Mouse (Mus musculus): Measurements from ENCODE around the gene Tnik.

DNA sequence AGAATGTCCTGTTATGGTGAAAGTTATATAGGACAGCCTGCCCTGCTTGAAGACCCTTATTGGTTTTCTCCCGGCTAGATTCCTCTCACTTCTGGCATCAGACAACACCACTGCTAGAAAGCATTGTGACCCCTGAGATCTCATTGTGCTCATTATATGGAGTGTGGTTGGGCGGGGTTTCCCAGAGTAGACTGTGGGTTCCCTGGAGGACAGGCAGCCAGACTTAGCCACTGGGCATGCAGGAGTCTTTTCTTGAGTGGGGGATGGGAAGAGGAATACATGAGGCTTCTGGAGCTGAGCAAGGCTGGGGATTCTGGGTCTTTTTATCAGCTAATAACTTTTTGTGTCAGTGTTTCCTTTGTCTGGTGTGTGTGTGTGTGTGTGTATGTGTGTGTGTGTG lies 153.0 kb downstream of the Tnik start:
- TF ChIP-seq POLR2A (IDR thresholded peaks at IDR 0.05; ENCODE audit: insufficient read depth, low read length) (no peak), CTCF (IDR thresholded peaks at IDR 0.05; ENCODE audit: low read depth, low read length) (no peak)
